Mouse (Mus musculus): ENCODE measurements around the gene Cept1. TPM values are rescaled to one million over a fixed set of nuclear protein-coding genes. Genes with fewer than 3 reads are reported as not detected.

Gene Cept1
- polyA plus RNA-seq, 1 experiment from 2014 or later: 67.1 TPM

DNA sequence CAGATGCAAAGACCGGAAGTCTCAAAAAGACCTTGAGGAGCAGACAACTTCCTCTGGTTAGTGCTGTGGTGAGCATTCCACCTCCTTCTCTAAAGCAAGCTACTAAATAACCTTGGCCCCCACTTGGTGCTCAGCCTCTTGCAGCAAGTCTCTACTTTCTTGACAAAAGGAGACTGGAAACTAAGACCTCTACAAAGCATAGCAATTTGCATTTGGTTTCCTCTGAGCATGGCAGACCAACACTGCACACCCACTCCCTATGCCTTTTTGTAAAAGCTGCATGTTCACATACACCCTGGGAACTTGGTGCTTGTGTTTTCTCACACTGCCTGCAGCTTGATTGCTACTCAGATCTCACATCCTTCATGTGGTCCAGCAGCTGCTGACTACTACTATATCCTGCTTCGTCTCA is 85.5 kb downstream of the Cept1 start:
- H3K4me2 ChIP-seq (ENCODE audit: low read depth, low read length): no peak overlapping the region
- WGBS: 68% methylated on average over 2 of the region's 2 CpGs
- no peaks in the 10 kb centered on the region for H3K27me3 ChIP-seq (replicated peaks; ENCODE audit: control insufficient read depth, insufficient read depth, low read length)
- ATAC-seq: no peak
- H3K9ac ChIP-seq (ENCODE audit: low read depth, low read length): no peak overlapping the region
- no peaks in the 10 kb centered on the region for H3K4me1 ChIP-seq (ENCODE audit: control insufficient read depth, insufficient read depth, low read length)
- no peaks in the 10 kb centered on the region for H3K9me3 ChIP-seq (ENCODE audit: control insufficient read depth, low read length)
- no peak overlapping the region for H3K4me3 ChIP-seq (ENCODE audit: low read length)
- no peaks in the 10 kb centered on the region for H3K36me3 ChIP-seq (ENCODE audit: control insufficient read depth, insufficient read depth, low read length)
- no peak overlapping the region for H3K27ac ChIP-seq (ENCODE audit: low read length)

DNA sequence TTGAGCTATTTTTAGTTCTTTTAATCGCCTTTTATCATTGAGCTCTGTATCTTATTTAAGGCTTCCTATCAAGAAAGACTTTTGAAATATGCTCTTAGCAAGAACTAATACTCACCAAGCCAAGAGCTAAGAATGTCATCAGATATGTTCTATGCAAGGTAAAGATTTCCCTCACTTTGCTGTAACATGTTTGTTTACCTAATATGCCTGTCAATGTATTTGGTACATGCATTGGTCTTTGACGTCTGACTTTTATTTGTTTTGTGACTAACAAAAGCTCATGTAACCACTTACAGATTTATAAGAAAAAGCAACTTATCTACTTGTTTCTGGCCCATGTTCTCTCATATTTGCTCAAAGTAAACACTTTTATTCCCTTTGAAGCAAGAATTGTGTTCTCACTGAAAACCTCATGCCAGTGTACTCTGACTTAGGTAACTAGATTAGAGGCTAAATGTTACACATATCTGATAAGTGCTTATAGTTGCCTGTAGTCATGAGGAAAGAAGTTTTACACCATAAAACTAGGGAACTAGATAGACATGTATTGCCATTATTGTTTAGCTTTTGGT is 90.2 kb downstream of the Cept1 start:
- no peak for ATAC-seq
- no peak overlapping the region for H3K9ac ChIP-seq (ENCODE audit: low read depth, low read length)
- no peak overlapping the region for H3K27ac ChIP-seq (ENCODE audit: low read length)
- H3K4me2 ChIP-seq (ENCODE audit: low read depth, low read length): no peak overlapping the region
- H3K27me3 ChIP-seq (replicated peaks; ENCODE audit: control insufficient read depth, insufficient read depth, low read length): no peaks in the 10 kb centered on the region
- H3K4me1 ChIP-seq (ENCODE audit: control insufficient read depth, insufficient read depth, low read length): no peaks in the 10 kb centered on the region
- H3K9me3 ChIP-seq (ENCODE audit: control insufficient read depth, low read length): no peaks in the 10 kb centered on the region
- 74% methylated on average over 2 of the region's 2 CpGs for WGBS
- no peaks in the 10 kb centered on the region for H3K36me3 ChIP-seq (ENCODE audit: control insufficient read depth, insufficient read depth, low read length)
- no peak overlapping the region for H3K4me3 ChIP-seq (ENCODE audit: low read length)

DNA sequence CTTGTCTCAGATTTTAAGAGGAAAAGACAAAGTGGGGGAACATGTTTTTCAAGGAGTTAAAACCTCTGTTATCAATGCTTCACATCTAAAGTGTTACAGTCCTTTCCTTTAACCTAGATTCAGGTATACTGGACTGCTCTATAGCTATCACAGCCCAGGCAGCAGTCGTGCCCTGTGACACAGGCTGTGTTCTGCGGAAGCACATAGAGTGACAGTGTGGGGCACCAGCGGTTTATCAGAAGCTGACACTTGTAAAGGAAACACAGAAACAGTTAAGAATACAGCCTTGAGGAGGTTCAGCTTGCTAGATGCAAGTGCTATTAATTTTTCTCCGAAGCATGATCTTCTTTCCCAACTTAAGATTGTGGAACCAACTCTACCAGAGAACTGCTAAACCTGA is 95.0 kb downstream of the Cept1 start:
- H3K27ac ChIP-seq (ENCODE audit: low read length): no peak overlapping the region
- H3K4me2 ChIP-seq (ENCODE audit: low read depth, low read length): no peak overlapping the region
- no peaks in the 10 kb centered on the region for H3K36me3 ChIP-seq (ENCODE audit: control insufficient read depth, insufficient read depth, low read length)
- no peaks in the 10 kb centered on the region for H3K9me3 ChIP-seq (ENCODE audit: control insufficient read depth, low read length)
- WGBS: 71% methylated on average over 4 of the region's 4 CpGs
- H3K27me3 ChIP-seq (replicated peaks; ENCODE audit: control insufficient read depth, insufficient read depth, low read length): no peaks in the 10 kb centered on the region
- no peaks in the 10 kb centered on the region for H3K4me1 ChIP-seq (ENCODE audit: control insufficient read depth, insufficient read depth, low read length)
- H3K4me3 ChIP-seq (ENCODE audit: low read length): no peak overlapping the region
- no peak overlapping the region for H3K9ac ChIP-seq (ENCODE audit: low read depth, low read length)
- no peak for ATAC-seq

Other genes starting within 250 kb of the Cept1 start
- gene Chil6, start 141.6 kb downstream of the Cept1 start, polyA plus RNA-seq (2015; fragmentation: Nextera tagmentation; extraction: Ambion mirVana): 0.40 and 1.1 TPM in 2 replicates
- 30.4 and 30.5 TPM in 2 replicates for gene Dennd2d, start 65.4 kb downstream of the Cept1 start, polyA plus RNA-seq (2015; fragmentation: Nextera tagmentation; extraction: Ambion mirVana)
- gene Dram2, start within 50 bp of the Cept1 start, polyA plus RNA-seq (2015; fragmentation: Nextera tagmentation; extraction: Ambion mirVana): 121 and 133 TPM in 2 replicates
- 10.9 and 12.9 TPM in 2 replicates for gene Lrif1, start 137.2 kb upstream of the Cept1 start, polyA plus RNA-seq (2015; fragmentation: Nextera tagmentation; extraction: Ambion mirVana)
- gene Cd53, start 242.3 kb upstream of the Cept1 start, polyA plus RNA-seq (2015; fragmentation: Nextera tagmentation; extraction: Ambion mirVana): 9.4 and 9.7 TPM in 2 replicates

Data from intestine, embryonic 16.5 days (tissue).